Mouse (Mus musculus): ENCODE measurements around the gene Nbeal2. TPM values are rescaled to one million over a fixed set of nuclear protein-coding genes. Genes with fewer than 3 reads are reported as not detected.

Nbeal2 gene
- polyA plus RNA-seq, 1 experiment from 2014 or later: 3.8 TPM

DNA sequence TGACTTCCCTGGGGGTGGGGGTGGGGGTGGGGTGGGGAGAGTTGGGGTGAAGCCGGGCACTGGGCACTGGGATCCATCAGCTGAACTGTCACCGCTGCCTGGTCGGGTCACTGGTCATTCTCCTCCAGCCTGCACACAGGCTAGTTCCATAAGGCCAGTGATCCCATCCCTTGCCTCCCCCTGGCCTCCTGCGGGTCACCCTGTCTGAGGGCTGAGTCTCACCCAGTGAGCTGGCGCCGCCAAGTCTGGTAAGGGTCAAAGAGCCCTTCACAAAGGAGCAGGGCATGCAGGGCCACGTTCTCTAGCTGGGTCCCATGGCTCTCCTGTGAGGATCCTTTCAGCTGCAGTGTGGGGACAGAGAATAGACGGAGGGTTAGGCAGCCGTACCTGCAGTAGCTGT is 10.2 kb downstream of the Nbeal2 start:
- Histone ChIP-seq H3K4me1 (ENCODE audit: control insufficient read depth, insufficient read depth, low read length) (peaks cover 4% of the 10 kb centered on the region), H3K36me3 (ENCODE audit: control insufficient read depth, insufficient read depth) (no peaks in the 10 kb centered on the region), H3K4me2 (ENCODE audit: low read depth, low read length) (no peak overlapping the region), H3K9ac (ENCODE audit: low read length) (no peak overlapping the region), H3K9me3 (replicated peaks; ENCODE audit: control insufficient read depth, low read length) (no peaks in the 10 kb centered on the region), H3K4me3 (ENCODE audit: low read length) (no peak overlapping the region), H3K27ac (ENCODE audit: low read length) (no peak overlapping the region), H3K27me3 (ENCODE audit: control insufficient read depth, insufficient read depth, low read length) (no peaks in the 10 kb centered on the region)
- no peak for ATAC-seq (replicated peaks; ENCODE audit: extremely low read depth, insufficient read depth, low FRiP score)
- WGBS: 53% methylated on average over 9 of the region's 9 CpGs

DNA sequence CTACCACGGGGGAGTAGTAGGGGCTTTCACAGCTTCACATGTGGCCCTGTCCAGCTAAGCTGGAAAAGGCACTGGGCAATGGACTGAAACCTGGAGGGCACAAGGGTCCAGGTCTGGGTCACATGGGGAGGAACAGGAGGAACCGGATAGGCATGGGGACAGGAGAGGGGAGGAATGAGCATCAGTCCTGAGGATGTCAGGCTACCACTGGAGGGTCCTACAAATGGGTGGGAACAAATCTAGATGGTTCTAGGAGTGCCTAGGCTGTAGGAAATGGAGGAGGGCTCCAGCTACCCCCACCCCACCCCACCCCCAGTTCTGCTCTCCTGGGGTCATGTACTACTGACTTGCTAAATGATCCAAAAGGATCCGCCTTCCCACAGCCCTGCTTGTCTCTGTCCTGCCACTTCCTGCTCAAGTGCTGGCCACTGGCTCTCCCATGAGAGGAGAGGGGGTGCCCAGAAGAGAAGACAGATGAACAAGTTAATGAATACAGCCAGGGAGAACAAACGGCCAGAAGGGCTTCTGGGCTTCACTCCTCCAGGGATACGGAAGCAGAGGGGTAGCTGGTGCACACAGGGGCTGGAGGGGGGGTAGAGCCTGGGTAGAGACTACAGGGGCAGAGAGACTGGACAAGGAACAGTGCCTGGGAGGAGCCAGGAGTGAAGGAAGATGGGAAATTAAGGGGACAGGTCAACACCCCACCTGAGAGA is 11.0 kb downstream of the Nbeal2 start:
- WGBS: 49% methylated on average over 5 of the region's 5 CpGs
- Histone ChIP-seq H3K27ac (ENCODE audit: low read length) (no peak overlapping the region), H3K4me1 (ENCODE audit: control insufficient read depth, insufficient read depth, low read length) (peaks cover 4% of the 10 kb centered on the region)

DNA sequence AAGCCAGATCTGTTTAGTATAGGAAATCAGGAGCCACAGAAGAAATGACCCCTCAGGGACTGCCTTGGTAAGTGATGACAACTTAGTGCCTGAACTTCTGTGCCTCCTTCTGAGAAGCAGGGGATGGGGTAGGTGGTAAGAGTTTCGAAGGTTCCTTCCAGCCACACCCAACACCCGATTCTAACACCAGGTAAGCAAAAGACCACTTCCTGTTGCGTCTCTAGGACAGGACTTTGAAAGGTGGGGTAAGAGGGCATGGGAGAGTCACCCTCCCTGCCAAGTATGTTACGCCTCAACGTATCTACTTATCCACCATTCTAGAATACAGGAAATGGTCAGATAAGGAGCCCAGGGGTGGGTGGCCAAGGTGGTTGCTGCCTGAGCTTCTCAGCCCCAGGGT is 13.0 kb downstream of the Nbeal2 start:
- Histone ChIP-seq H3K27ac (ENCODE audit: low read length) (no peak overlapping the region), H3K4me3 (ENCODE audit: low read length) (no peak overlapping the region), H3K9me3 (replicated peaks; ENCODE audit: control insufficient read depth, low read length) (no peaks in the 10 kb centered on the region), H3K4me2 (ENCODE audit: low read depth, low read length) (no peak overlapping the region), H3K36me3 (ENCODE audit: control insufficient read depth, insufficient read depth) (peaks cover 12% of the 10 kb centered on the region), H3K27me3 (ENCODE audit: control insufficient read depth, insufficient read depth, low read length) (no peaks in the 10 kb centered on the region), H3K9ac (ENCODE audit: low read length) (no peak overlapping the region), H3K4me1 (ENCODE audit: control insufficient read depth, insufficient read depth, low read length) (peaks cover 4% of the 10 kb centered on the region)
- ATAC-seq (replicated peaks; ENCODE audit: extremely low read depth, insufficient read depth, low FRiP score): no peak
- WGBS: 78% methylated on average over 5 of the region's 5 CpGs

More for the DNA sequence above, 11.0 kb downstream of the Nbeal2 start:
- H3K4me2 ChIP-seq (ENCODE audit: low read depth, low read length): no peak overlapping the region
- H3K9me3 ChIP-seq (replicated peaks; ENCODE audit: control insufficient read depth, low read length): no peaks in the 10 kb centered on the region
- H3K9ac ChIP-seq (ENCODE audit: low read length): no peak overlapping the region
- H3K4me3 ChIP-seq (ENCODE audit: low read length): no peak overlapping the region
- no peaks in the 10 kb centered on the region for H3K27me3 ChIP-seq (ENCODE audit: control insufficient read depth, insufficient read depth, low read length)
- no peak for ATAC-seq (replicated peaks; ENCODE audit: extremely low read depth, insufficient read depth, low FRiP score)
- peaks cover 7% of the 10 kb centered on the region for H3K36me3 ChIP-seq (ENCODE audit: control insufficient read depth, insufficient read depth)

DNA sequence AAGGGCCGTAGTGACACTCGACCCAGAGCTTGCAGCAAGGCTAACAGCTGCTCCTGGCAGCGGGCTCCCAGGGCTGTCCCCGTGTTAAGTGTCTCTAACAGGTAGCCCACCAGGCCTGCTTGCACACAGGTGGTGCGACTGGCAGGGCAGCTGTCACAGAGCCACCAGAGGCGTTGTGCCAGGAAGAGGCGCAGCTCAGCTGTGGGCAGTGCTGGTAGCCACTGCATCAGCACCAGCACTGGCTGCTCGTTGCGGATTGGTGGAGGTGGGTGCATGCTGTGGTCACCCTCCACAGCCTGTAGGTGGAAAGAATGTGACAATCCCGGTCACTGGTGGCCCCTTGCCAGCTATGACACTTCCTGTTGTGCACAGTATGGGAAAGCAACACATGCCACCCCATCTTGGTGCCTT is 15.3 kb downstream of the Nbeal2 start:
- H3K9me3 ChIP-seq (replicated peaks; ENCODE audit: control insufficient read depth, low read length): no peaks in the 10 kb centered on the region
- H3K4me2 ChIP-seq (ENCODE audit: low read depth, low read length): no peak overlapping the region
- no peak for ATAC-seq (replicated peaks; ENCODE audit: extremely low read depth, insufficient read depth, low FRiP score)

DNA sequence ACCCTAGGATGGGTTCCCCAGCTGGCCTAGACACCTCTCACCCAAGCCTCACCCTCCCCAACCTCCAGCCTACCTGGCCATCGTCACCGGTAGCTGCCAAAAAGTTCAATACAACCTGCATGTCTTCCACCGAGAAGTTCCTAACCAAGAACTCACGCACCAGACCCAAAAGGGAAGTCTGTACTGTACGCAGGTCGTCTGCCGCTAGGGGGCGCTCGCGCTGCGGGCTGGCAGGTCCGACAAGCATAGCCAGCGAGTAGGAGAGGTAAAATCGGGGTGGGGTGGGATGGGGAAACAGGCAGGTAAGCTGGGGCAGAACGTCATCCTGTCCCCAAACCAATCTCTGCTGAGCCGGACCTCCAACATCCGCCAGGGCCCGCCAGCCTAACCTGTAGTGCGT is 18.7 kb downstream of the Nbeal2 start:
- Histone ChIP-seq H3K27ac (ENCODE audit: low read length) (no peak overlapping the region), H3K9ac (ENCODE audit: low read length) (no peak overlapping the region), H3K4me2 (ENCODE audit: low read depth, low read length) (no peak overlapping the region), H3K4me3 (ENCODE audit: low read length) (no peak overlapping the region), H3K4me1 (ENCODE audit: control insufficient read depth, insufficient read depth, low read length) (no peaks in the 10 kb centered on the region; the same call in 1 of the 2 replicates), H3K27me3 (ENCODE audit: control insufficient read depth, insufficient read depth, low read length) (no peaks in the 10 kb centered on the region; the same call in 1 of the 2 replicates), H3K9me3 (replicated peaks; ENCODE audit: control insufficient read depth, low read length) (no peaks in the 10 kb centered on the region), H3K36me3 (ENCODE audit: control insufficient read depth, insufficient read depth) (peaks cover 16% of the 10 kb centered on the region)
- 11% methylated on average over 19 of the region's 19 CpGs for WGBS
- 0 out of 2 replicates have a peak, but pooled peaks have one; percentile 25 for ATAC-seq (replicated peaks; ENCODE audit: extremely low read depth, insufficient read depth, low FRiP score)

More for the DNA sequence above, 15.3 kb downstream of the Nbeal2 start:
- Histone ChIP-seq H3K27me3 (ENCODE audit: control insufficient read depth, insufficient read depth, low read length) (no peaks in the 10 kb centered on the region; the same call in 1 of the 2 replicates), H3K4me3 (ENCODE audit: low read length) (no peak overlapping the region), H3K27ac (ENCODE audit: low read length) (no peak overlapping the region), H3K4me1 (ENCODE audit: control insufficient read depth, insufficient read depth, low read length) (no peaks in the 10 kb centered on the region), H3K9ac (ENCODE audit: low read length) (no peak overlapping the region), H3K36me3 (ENCODE audit: control insufficient read depth, insufficient read depth) (peaks cover 12% of the 10 kb centered on the region)
- WGBS: 73% methylated on average over 10 of the region's 10 CpGs

DNA sequence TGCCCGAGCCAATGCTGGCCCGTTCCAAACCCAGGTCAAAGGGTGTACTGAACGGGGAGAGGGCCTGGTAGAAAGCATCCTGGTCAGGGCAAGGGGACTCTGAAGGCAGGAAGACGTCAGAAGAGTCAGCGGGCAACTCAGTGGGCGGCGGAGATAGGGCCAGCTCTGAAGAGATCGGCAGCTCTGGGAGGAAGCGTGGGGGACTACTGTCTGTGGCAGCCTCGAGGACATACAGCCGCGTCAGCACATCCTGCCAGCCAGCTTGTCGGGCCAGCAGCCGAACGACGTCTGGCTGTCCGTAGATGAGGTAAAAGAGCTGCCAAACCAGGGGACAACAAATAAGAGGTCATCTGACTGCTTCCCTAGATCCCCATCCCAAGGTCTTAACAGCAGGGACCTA is 20.1 kb downstream of the Nbeal2 start:
- H3K4me2 ChIP-seq (ENCODE audit: low read depth, low read length): no peak overlapping the region
- no peaks in the 10 kb centered on the region; the same call in 1 of the 2 replicates for H3K4me1 ChIP-seq (ENCODE audit: control insufficient read depth, insufficient read depth, low read length)
- H3K36me3 ChIP-seq (ENCODE audit: control insufficient read depth, insufficient read depth): peaks cover 21% of the 10 kb centered on the region
- 70% methylated on average over 17 of the region's 17 CpGs for WGBS
- H3K9me3 ChIP-seq (replicated peaks; ENCODE audit: control insufficient read depth, low read length): no peaks in the 10 kb centered on the region
- ATAC-seq (replicated peaks; ENCODE audit: extremely low read depth, insufficient read depth, low FRiP score): no peak
- no peaks in the 10 kb centered on the region; the same call in 1 of the 2 replicates for H3K27me3 ChIP-seq (ENCODE audit: control insufficient read depth, insufficient read depth, low read length)
- H3K4me3 ChIP-seq (ENCODE audit: low read length): no peak overlapping the region
- H3K27ac ChIP-seq (ENCODE audit: low read length): no peak overlapping the region
- H3K9ac ChIP-seq (ENCODE audit: low read length): no peak overlapping the region

DNA sequence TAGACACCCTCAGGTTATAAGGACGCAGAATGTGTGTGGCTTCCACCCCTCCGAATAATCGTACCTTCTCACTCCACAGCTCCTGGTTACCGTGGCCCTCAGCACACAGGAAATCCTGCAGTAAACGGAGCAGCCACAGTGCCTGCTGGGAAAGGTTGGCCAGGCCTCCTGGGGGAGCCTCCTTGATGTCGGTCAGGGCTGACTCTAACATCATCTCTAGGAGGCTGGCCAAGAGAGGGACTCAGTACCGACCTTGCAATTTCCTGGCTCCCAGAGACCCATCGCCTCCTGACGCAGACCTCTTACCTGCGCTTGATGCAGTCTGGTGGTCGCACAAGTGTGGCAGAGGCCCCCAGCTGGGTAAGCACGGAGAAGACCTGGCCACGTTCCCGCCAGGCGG is 21.3 kb downstream of the Nbeal2 start:
- Histone ChIP-seq H3K4me2 (ENCODE audit: low read depth, low read length) (no peak overlapping the region), H3K4me3 (ENCODE audit: low read length) (no peak overlapping the region), H3K27me3 (ENCODE audit: control insufficient read depth, insufficient read depth, low read length) (no peaks in the 10 kb centered on the region; the same call in 1 of the 2 replicates), H3K4me1 (ENCODE audit: control insufficient read depth, insufficient read depth, low read length) (no peaks in the 10 kb centered on the region; the same call in 1 of the 2 replicates), H3K9me3 (replicated peaks; ENCODE audit: control insufficient read depth, low read length) (no peaks in the 10 kb centered on the region), H3K36me3 (ENCODE audit: control insufficient read depth, insufficient read depth) (peaks cover 15% of the 10 kb centered on the region), H3K27ac (ENCODE audit: low read length) (no peak overlapping the region), H3K9ac (ENCODE audit: low read length) (no peak overlapping the region)
- no peak for ATAC-seq (replicated peaks; ENCODE audit: extremely low read depth, insufficient read depth, low FRiP score)
- WGBS: 85% methylated on average over 15 of the region's 15 CpGs

DNA sequence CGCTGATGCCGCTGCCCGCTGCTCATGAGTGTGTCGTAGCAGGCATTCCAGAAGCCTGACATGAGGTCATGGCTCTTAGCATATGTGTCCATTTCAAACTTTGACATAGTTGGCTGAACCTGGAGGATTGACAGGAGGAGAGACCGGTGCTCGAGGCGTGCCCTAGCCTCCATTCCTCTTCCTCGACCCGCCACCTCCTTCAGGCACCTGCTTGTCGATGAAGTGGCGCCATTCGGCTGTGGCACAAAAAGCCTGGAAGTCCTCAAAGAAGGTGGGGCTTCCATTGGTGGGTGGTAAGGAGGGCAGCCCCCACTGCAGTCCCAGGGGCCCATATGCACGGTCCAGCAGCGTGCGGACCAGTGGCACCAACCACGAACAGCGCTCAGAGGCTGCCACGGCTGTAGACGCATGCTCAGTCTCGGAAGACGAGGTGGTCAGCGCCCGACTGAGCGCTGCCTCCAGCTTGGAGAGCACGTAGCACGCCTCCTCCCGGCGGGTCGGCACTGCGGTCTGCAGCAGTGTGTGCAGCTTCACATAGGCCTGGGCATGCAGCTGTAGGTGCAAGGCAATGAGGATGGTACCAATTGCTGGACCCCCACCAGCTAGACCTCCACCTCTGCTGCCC is 22.2 kb downstream of the Nbeal2 start:
- H3K27ac ChIP-seq (ENCODE audit: low read length): no peak overlapping the region
- no peak overlapping the region for H3K9ac ChIP-seq (ENCODE audit: low read length)
- no peaks in the 10 kb centered on the region; the same call in 1 of the 2 replicates for H3K4me1 ChIP-seq (ENCODE audit: control insufficient read depth, insufficient read depth, low read length)
- no peaks in the 10 kb centered on the region for H3K9me3 ChIP-seq (replicated peaks; ENCODE audit: control insufficient read depth, low read length)
- 0 out of 2 replicates have a peak overlapping the region, but pooled peaks have one; percentile 4 for H3K4me3 ChIP-seq (ENCODE audit: low read length)
- peaks cover 13% of the 10 kb centered on the region for H3K36me3 ChIP-seq (ENCODE audit: control insufficient read depth, insufficient read depth)
- peak overlapping the region; percentile 29 for H3K4me2 ChIP-seq (ENCODE audit: low read depth, low read length)
- ATAC-seq (replicated peaks; ENCODE audit: extremely low read depth, insufficient read depth, low FRiP score): no peak
- H3K27me3 ChIP-seq (ENCODE audit: control insufficient read depth, insufficient read depth, low read length): no peaks in the 10 kb centered on the region; the same call in 1 of the 2 replicates
- WGBS: 34% methylated on average over 30 of the region's 30 CpGs

DNA sequence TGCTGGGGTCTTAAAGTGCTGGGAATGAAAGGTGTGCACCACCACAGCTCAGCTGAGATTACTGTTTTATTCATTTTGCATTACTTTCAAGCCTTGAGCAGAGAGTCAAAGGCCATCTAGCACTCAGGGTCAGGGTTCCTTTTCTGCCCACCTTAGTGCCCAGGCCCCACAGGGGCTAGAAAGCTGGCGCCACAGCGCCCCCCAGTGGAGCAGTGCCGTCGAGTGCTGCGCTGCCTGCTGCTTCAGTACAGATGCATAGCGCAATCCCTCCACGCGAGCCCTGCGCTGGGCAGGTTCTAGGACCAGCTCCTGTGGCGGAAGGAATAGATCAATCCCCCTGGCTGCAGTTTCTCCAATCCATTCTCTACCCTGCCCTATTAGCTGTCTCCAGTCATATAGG is 22.8 kb downstream of the Nbeal2 start:
- peak; percentile 59; the same call in 1 of the 2 replicates for ATAC-seq (replicated peaks; ENCODE audit: extremely low read depth, insufficient read depth, low FRiP score)
- Histone ChIP-seq H3K4me3 (ENCODE audit: low read length) (no peak overlapping the region), H3K4me2 (ENCODE audit: low read depth, low read length) (no peak overlapping the region), H3K4me1 (ENCODE audit: control insufficient read depth, insufficient read depth, low read length) (no peaks in the 10 kb centered on the region; the same call in 1 of the 2 replicates), H3K27ac (ENCODE audit: low read length) (no peak overlapping the region), H3K9me3 (replicated peaks; ENCODE audit: control insufficient read depth, low read length) (no peaks in the 10 kb centered on the region), H3K36me3 (ENCODE audit: control insufficient read depth, insufficient read depth) (peaks cover 13% of the 10 kb centered on the region), H3K27me3 (ENCODE audit: control insufficient read depth, insufficient read depth, low read length) (no peaks in the 10 kb centered on the region; the same call in 1 of the 2 replicates), H3K9ac (ENCODE audit: low read length) (no peak overlapping the region)
- 28% methylated on average over 10 of the region's 10 CpGs for WGBS

Measured in heart, embryonic 16.5 days (tissue).